Mouse (Mus musculus) heart, postnatal 36 days (tissue): ENCODE results near the gene Elf2. TPM values are rescaled to one million over a fixed set of nuclear protein-coding genes. Genes with fewer than 3 reads are reported as not detected.

Experiments used
- DNase-seq, 2 experiments: peaks; one replicate each; pipeline ENCODE4 v3.0.0; 2021 to 2022
- intact Hi-C: fragments of 180-260 bp; cut with DNase I; formaldehyde crosslinking; loops from one replicate; pipeline ENCODE4 v1.15.1; 2025
- total RNA-seq, 2 experiments: library from RNA; stranded (reverse); gene quantifications; 2 replicates each; pipeline ENCODE4 v1.2.3; 2021

Gene Elf2
- total RNA-seq, 2 experiments from 2014 or later = 53.8 to 62.2 TPM

GRCm38 (mm10) chr3:51248600-51248999 is 91.9 kb downstream of the Elf2 start:
- intact Hi-C loops = no loop called here
- DNase-seq = no peak

GRCm38 (mm10) chr3:51247704-51248103 is 92.8 kb downstream of the Elf2 start:
- intact Hi-C loops = no loop called here
- DNase-seq = no peak

- intact Hi-C loops = loop anchor here (5.0 kb wide), 1 partner anchor 38 kb away; no protein-coding TSS in a partner anchor
- DNase-seq = no peak
Measured at GRCm38 (mm10) chr3:51239541-51239940, 100.9 kb downstream of the Elf2 start.

GRCm38 (mm10) chr3:51238515-51238914 is 101.9 kb downstream of the Elf2 start:
- DNase-seq = no peak
- intact Hi-C loops = loop anchor here (5.0 kb wide), 1 partner anchor 39 kb away; no protein-coding TSS in a partner anchor

- intact Hi-C loops = loop anchor here (1.0 to 5.0 kb wide), 3 partner anchors 43 to 131 kb away; no protein-coding TSS in a partner anchor
- DNase-seq = no peak
Measured at GRCm38 (mm10) chr3:51234752-51235055, 105.8 kb downstream of the Elf2 start.

- DNase-seq = peak; percentile 87 to 89
Measured at GRCm38 (mm10) chr3:51233918-51234751, 106.3 kb downstream of the Elf2 start.

GRCm38 (mm10) chr3:51233474-51233873 is 107.0 kb downstream of the Elf2 start:
- intact Hi-C loops = no loop called here
- peak; percentile 47 to 60 for DNase-seq

More at GRCm38 (mm10) chr3:51233918-51234751, 106.3 kb downstream of the Elf2 start:
- intact Hi-C loops = loop anchor here (1.0 kb wide), 2 partner anchors 119 to 131 kb away; no protein-coding TSS in a partner anchor

DNA sequence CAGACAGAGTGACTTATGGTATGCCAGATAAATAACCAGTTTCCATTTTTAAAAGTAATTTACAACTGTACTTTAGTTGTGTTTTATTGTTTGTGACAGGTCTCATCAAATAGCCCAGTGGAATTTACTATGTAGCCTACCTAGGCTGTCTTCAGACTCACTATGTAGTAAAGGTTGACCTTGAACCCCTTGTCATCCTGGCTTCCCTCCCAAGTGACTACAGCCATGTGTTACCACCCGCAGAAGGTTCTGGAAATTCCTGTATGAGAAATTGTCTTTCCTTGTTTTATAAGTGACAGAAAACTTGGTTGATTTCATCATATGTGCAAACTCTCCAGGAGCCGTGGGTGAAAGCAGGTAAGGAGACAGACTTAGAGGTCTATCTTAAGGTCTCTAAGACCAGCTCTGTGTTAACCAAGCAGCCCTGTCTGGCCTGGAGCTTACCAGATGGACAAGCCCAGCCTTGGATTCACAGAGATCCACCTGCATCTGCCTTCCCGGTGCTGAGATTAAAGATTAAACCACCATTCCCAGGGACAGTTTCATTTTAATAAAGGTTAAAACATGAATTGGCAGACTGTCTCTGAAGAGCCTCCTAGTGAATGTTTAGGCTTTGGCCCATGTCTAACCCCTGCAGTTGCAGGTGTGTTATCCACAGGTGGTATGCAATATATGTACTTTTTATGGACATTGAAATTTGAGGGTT is 108.1 kb downstream of the Elf2 start:
- no peak for DNase-seq
- intact Hi-C loops = no loop called here

DNA sequence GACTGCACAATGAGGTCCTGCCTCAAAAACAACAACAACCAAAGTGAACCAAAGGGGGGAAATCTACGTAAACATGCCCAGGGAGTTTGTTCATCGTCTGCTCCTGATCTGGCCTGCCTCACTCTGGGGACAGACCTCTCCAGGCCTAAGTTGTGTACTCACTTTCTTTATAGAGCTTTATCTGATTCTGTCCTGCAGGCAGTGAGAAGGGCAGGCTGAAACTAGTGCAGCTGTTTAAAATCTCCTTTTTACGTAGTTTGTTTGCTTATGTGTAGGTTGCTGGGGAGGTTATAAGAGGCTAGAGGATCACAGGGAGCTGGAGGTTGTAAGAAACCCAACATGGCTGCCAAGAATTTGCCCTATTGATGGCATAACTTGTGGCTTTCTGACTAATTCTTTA is 109.0 kb downstream of the Elf2 start:
- DNase-seq = no peak
- intact Hi-C loops = no loop called here

DNA sequence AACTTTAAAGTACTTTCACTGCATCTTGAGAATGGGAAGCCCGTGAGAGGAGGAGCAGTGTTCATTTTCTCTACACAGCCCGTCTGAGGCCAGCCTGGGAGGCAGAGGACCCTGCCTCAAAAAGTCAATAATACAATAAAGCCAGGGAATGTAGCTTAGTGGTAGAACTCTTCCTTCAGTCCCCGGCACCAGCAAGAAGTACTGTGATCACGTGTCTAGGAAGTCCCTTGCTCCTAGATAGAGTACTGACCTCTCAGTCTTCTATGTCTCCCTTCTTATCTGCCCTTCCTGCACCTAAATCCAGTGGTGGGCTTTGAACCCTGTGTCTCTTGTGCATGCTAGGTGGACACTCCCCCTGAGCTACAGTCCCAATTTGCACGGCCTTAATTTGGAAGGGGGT is 109.6 kb downstream of the Elf2 start:
- intact Hi-C loops = no loop called here
- no peak for DNase-seq

DNA sequence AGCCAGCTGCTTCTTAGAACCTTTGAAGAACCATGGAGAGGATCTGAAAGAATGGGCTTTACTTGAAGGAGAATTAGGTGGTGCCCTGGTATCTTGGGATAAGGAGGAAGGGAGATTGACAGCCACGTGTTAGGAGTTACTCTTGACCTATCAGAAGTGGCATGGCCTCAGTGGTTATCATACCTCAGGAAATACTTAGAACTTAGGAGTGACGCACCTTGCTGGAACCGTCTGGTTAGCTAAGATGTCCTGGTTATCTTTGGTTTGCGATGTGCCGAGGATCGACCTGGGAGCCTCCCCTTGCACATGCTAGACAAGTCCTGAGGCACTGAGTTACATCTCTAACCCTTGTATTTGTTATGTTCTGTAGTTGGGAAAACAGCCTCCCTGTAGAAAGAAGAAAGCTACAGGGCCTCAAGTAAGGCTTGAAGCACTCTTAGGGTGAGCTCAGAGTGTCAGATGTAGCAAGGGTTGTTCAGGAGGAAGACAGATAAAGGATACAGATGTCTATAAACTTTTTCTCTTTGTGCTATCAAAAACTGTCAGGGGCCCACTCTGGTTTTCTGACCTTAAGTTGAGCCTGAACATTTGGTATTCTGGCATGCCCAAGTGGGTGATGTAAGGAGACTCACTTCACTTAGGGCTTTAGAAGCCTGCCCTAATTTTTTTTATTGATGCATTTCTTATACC is 110.2 kb downstream of the Elf2 start:
- intact Hi-C loops = no loop called here
- DNase-seq = no peak

GRCm38 (mm10) chr3:51229226-51229625 is 111.2 kb downstream of the Elf2 start:
- intact Hi-C loops = loop anchor here (5.0 kb wide), 1 partner anchor 178 kb away; the partner anchor contains the start of gene Ndufc1
- DNase-seq = no peak

- intact Hi-C loops = loop anchor here (5.0 kb wide), 1 partner anchor 178 kb away; the partner anchor contains the start of gene Ndufc1
- DNase-seq = no peak
Measured at GRCm38 (mm10) chr3:51228821-51229205, 111.7 kb downstream of the Elf2 start.

DNA sequence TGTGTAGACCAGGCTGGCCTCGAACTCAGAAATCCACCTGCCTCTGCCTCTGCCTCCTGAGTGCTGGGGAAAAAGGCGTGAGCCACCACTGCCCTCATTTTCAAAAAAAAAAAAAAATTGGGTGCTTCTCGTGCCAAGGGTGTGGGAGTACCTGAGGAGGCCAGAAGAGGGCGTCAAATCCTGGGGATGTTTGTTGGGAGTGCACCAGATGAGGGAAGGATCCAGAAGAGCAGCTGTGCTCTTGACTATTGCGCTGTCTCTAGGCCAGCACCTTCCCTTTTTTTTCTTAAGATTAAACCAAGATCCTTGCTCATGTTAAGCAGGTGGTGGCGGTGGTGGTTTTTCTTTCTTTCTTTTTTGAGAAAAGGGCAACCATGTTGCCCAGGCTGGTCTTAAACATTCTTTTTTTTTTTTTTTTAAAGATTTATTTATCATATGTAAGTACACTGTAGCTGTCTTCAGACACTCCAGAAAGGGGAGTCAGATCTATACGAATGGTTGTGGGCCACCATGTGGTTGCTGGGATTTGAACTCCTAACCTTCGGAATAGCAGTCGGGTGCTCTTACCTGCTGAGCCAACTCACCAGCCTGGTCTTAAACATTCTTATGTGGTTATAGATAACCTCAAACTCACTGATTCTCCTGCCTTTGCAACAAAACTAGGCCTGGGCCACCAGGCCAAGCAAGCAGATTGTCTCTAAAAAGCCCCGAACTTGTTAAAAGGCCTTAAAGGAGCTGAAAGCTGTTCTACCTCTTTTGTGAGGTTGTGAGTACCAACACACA is 112.2 kb downstream of the Elf2 start:
- peak; percentile 56 to 67 for DNase-seq
- intact Hi-C loops = loop anchor here (5.0 kb wide), 1 partner anchor 179 kb away; the partner anchor contains the start of gene Ndufc1

GRCm38 (mm10) chr3:51226601-51227000 is 113.9 kb downstream of the Elf2 start:
- no peak for DNase-seq
- intact Hi-C loops = loop anchor here (5.0 kb wide), 1 partner anchor 181 kb away; the partner anchor contains the start of gene Ndufc1

- DNase-seq = no peak
- intact Hi-C loops = loop anchor here (5.0 kb wide), 1 partner anchor 181 kb away; the partner anchor contains the start of gene Ndufc1
Measured at GRCm38 (mm10) chr3:51225979-51226378, 114.5 kb downstream of the Elf2 start.

- DNase-seq = no peak
- intact Hi-C loops = loop anchor here (5.0 kb wide), 1 partner anchor 182 kb away; the partner anchor contains the start of gene Ndufc1
Measured at GRCm38 (mm10) chr3:51225226-51225750, 115.2 kb downstream of the Elf2 start.

DNA sequence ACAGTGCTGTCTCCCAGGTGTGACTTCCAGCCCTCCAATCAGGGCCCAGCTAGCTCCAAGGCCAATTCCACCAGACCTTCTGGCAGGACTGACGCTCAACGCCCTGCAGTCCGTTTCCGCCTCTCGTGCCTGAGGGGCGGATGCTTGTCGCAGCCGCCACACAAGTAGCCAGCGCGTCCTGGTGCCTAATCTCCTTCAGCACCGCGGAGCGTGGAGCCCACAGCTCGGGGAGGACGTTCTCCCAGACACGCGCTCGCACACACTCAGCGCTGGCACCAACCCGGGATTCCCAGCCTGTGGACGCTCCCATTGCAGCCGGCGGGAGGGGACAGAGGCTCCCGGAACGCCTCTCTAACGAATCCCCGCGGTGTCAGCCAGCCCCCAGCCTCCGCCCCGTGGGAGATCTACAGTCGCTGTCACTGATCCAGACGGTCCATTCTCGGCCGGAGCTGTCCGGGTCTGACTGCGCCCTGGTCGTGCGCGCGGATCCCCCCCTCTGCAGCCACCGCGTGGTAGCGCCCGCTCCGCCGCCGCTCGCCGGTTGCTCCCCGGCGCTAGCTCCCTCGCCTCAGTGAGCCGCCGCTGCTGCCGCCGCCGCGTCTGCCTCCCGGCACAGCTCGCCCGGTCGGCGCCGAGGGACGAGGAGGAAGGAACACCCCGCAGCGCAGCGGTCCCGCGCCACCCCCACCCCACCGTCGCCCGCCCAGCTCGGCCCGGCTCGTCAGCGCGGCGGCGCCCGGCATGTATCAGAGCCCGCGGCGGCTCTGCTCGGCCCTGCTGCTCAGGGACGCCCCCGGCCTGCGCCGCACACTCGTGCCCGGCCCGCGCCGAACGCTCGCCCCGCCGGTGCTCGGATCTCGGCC is 115.9 kb downstream of the Elf2 start, which contains the start of gene Noct:
Noct (plus strand) TSS at position 85 of the 863 bp plus-strand sequence.
- peak; percentile 87 to 94 for DNase-seq

More for the DNA sequence above, 115.9 kb downstream of the Elf2 start, which contains the start of gene Noct:
- intact Hi-C loops = loop anchor here (5.0 kb wide), 1 partner anchor 183 kb away; the partner anchor contains the start of gene Ndufc1
